In the genomic region with DNA sequence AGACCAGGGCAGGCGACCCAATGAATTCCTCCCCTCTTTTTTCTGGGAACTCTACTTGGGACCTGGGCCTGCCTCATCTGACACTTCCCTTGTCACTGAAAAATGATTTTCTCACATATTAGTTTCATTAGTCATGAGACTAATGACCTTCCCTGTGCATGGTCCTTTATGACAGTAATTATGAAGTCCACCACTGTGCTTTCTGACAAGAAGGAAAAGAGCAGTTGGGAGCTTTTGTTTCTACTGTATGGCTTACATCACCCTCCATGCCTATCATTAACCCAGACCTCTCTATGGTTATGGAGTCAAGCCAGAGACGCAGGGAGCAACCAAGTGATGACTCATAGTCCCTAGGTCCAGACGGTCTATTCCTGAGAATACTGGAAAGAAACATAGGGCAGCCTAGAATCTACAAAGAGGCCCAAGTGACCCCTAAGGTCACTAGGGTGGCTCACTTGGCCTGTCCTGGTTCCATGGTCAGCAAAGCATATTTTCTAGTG, we compare ENCODE assay signal across 29 mouse cellular contexts.
DNase-seq lines count a peak whose midpoint lies in the region; ATAC-seq and TF ChIP-seq lines count a peak whose summit lies in the region.
"Had no signal": no experiment of that assay in that cellular context is flagged by ENCODE, and none has a peak within 500 bp of the region (broad histone marks: within the 10 kb centered on the region; RNA-seq: fewer than 3 reads in every experiment).

No protein-coding gene starts in this region.

- H3K27ac ChIP-seq in embryonic fibroblast, embryonic 13.5 days (ENCODE audit: insufficient read depth, low read length): peak overlapping the region; percentile 12; the same call in 1 of the 2 replicates
- no peak overlapping the region for H3K27ac ChIP-seq in hindbrain, embryonic 10.5 days
- H3K27ac ChIP-seq: embryonic facial prominence, embryonic 10.5 days; embryonic facial prominence, embryonic 15.5 days; heart, embryonic 13.5 days; intestine, embryonic 15.5 days; kidney, postnatal 0 days; limb, embryonic 15.5 days; liver, embryonic 13.5 days; macrophage had no signal

- H3K4me3 ChIP-seq in embryonic fibroblast, embryonic 13.5 days (ENCODE audit: insufficient read depth, low read length): no peak overlapping the region
- H3K4me3 ChIP-seq in hindbrain, embryonic 10.5 days: no peak overlapping the region
- H3K4me3 ChIP-seq: embryonic facial prominence, embryonic 10.5 days; embryonic facial prominence, embryonic 15.5 days; heart, embryonic 13.5 days; intestine, embryonic 15.5 days; limb, embryonic 15.5 days; liver, embryonic 13.5 days had no signal

- no peak for TF ChIP-seq CTCF in embryonic fibroblast, embryonic 13.5 days (IDR thresholded peaks at IDR 0.05; ENCODE audit: borderline replicate concordance, insufficient read depth, low read length)

- no peaks in the 10 kb centered on the region for H3K27me3 ChIP-seq in hindbrain, embryonic 10.5 days (ENCODE audit: insufficient read depth, poor library complexity, severe bottlenecking)
- H3K27me3 ChIP-seq: embryonic facial prominence, embryonic 15.5 days; heart, embryonic 13.5 days; intestine, embryonic 15.5 days; limb, embryonic 15.5 days; liver, embryonic 13.5 days had no signal

- no peak for ATAC-seq in inflammation-experienced regulatory T-cells, adult 6 months
- ATAC-seq: forebrain, embryonic 14.5 days; hindbrain, embryonic 16.5 days; intestine, embryonic 15.5 days; lung, postnatal 0 days had no signal

- TF ChIP-seq POLR2A in embryonic fibroblast, embryonic 13.5 days (IDR thresholded peaks at IDR 0.05; ENCODE audit: low read depth, low read length): no peak

- no peaks in the 10 kb centered on the region for H3K9me3 ChIP-seq in hindbrain, embryonic 10.5 days
- H3K9me3 ChIP-seq: embryonic facial prominence, embryonic 10.5 days; embryonic facial prominence, embryonic 15.5 days; heart, embryonic 13.5 days; intestine, embryonic 15.5 days; limb, embryonic 15.5 days; liver, embryonic 13.5 days had no signal

- H3K36me3 ChIP-seq in hindbrain, embryonic 10.5 days: no peaks in the 10 kb centered on the region
- H3K36me3 ChIP-seq: embryonic facial prominence, embryonic 10.5 days; embryonic facial prominence, embryonic 15.5 days; heart, embryonic 13.5 days; intestine, embryonic 15.5 days; limb, embryonic 15.5 days; liver, embryonic 13.5 days had no signal

- peak; percentile 13 to 32 for DNase-seq in cerebellum, adult 18-20 months
- no peak for DNase-seq in cerebellum, postnatal 14 days
- peak; percentile 68 for DNase-seq in MN1 (ENCODE audit: low spot score)
- peak; percentile 77 for DNase-seq in brain, adult 2 months (ENCODE audit: low read depth, low spot score)
- DNase-seq in kidney, adult 18-20 months: no peak
- DNase-seq in hindbrain, embryonic 10.5 days (ENCODE audit: low spot score): no peak
- DNase-seq: adrenal gland, postnatal 25 days; heart, postnatal 14 days; kidney, adult 8-10 months; kidney, postnatal 4 days; layer of hippocampus, postnatal 36 days; left cerebral cortex, postnatal 4 days; liver, embryonic 13.5 days; lung, adult 18-20 months; midbrain, embryonic 14.5 days; right cerebral cortex, adult 18-20 months; thymus, postnatal 4 days had no signal

- WGBS in hindbrain, embryonic 10.5 days: 78% methylated on average over 3 of the region's 3 CpGs

- H3K4me1 ChIP-seq in embryonic fibroblast, embryonic 13.5 days (ENCODE audit: control insufficient read depth, insufficient read depth, low read length): peaks cover 15% of the 10 kb centered on the region
- no peaks in the 10 kb centered on the region for H3K4me1 ChIP-seq in hindbrain, embryonic 10.5 days (replicated peaks)
- H3K4me1 ChIP-seq: embryonic facial prominence, embryonic 10.5 days; embryonic facial prominence, embryonic 15.5 days; heart, embryonic 13.5 days; intestine, embryonic 15.5 days; limb, embryonic 15.5 days; liver, embryonic 13.5 days had no signal

Comparison
In these comparisons a context has a peak if more than half of its experiments do, and no peak if none do; other contexts are left out.
1. DNase-seq: peak in cerebellum, adult 18-20 months (2 of 2), MN1 (single experiment) and brain, adult 2 months (single experiment); none in cerebellum, postnatal 14 days (0 of 2), kidney, adult 18-20 months (single experiment) and hindbrain, embryonic 10.5 days (single experiment).